Mouse (Mus musculus): ENCODE data around the gene BC051142. TPM values are rescaled to one million over a fixed set of nuclear protein-coding genes. Genes with fewer than 3 reads are reported as not detected.

The BC051142 gene
- polyA plus RNA-seq, 1 experiment from 2014 or later: 4.1 TPM

GRCm38 (mm10) chr17:34388513-34388912 is 10.1 kb upstream of the BC051142 start:
- H3K27ac ChIP-seq (ENCODE audit: low read depth, low read length): no peak overlapping the region
- H3K27me3 ChIP-seq (ENCODE audit: control insufficient read depth, insufficient read depth, low read length): peaks cover 4% of the 10 kb centered on the region; the same call in 1 of the 2 replicates
- H3K9ac ChIP-seq (ENCODE audit: low read depth, low read length): no peak overlapping the region
- WGBS: 33% methylated on average over 4 of the region's 4 CpGs
- no peaks in the 10 kb centered on the region for H3K9me3 ChIP-seq (ENCODE audit: control insufficient read depth, low read length)
- H3K4me3 ChIP-seq (ENCODE audit: low read depth, low read length): no peak overlapping the region
- H3K4me1 ChIP-seq (replicated peaks; ENCODE audit: control insufficient read depth, insufficient read depth, low read length): no peaks in the 10 kb centered on the region
- DNase-seq (ENCODE audit: low spot score): peak; percentile 52
- H3K36me3 ChIP-seq (ENCODE audit: control insufficient read depth, insufficient read depth, low read length): no peaks in the 10 kb centered on the region
- H3K4me2 ChIP-seq (replicated peaks; ENCODE audit: low read depth, low read length): no peak overlapping the region
- ATAC-seq (ENCODE audit: low FRiP score): no peak

GRCm38 (mm10) chr17:34391507-34391906 is 7.1 kb upstream of the BC051142 start:
- Histone ChIP-seq H3K27ac (ENCODE audit: low read depth, low read length) (no peak overlapping the region), H3K4me2 (replicated peaks; ENCODE audit: low read depth, low read length) (no peak overlapping the region; the same call in 1 of the 2 replicates), H3K4me3 (ENCODE audit: low read depth, low read length) (no peak overlapping the region), H3K4me1 (replicated peaks; ENCODE audit: control insufficient read depth, insufficient read depth, low read length) (no peaks in the 10 kb centered on the region), H3K9ac (ENCODE audit: low read depth, low read length) (no peak overlapping the region), H3K9me3 (ENCODE audit: control insufficient read depth, low read length) (no peaks in the 10 kb centered on the region), H3K36me3 (ENCODE audit: control insufficient read depth, insufficient read depth, low read length) (no peaks in the 10 kb centered on the region), H3K27me3 (ENCODE audit: control insufficient read depth, insufficient read depth, low read length) (peaks cover 4% of the 10 kb centered on the region; the same call in 1 of the 2 replicates)
- DNase-seq (ENCODE audit: low spot score) (no peak), ATAC-seq (ENCODE audit: low FRiP score) (no peak)
- WGBS: 74% methylated on average over 7 of the region's 7 CpGs

GRCm38 (mm10) chr17:34392321-34392720 is 6.3 kb upstream of the BC051142 start:
- peaks cover 4% of the 10 kb centered on the region; the same call in 1 of the 2 replicates for H3K27me3 ChIP-seq (ENCODE audit: control insufficient read depth, insufficient read depth, low read length)
- H3K27ac ChIP-seq (ENCODE audit: low read depth, low read length): no peak overlapping the region
- ATAC-seq (ENCODE audit: low FRiP score) (peak; percentile 51; the same call in 1 of the 2 replicates), DNase-seq (ENCODE audit: low spot score) (peak; percentile 62)
- H3K4me1 ChIP-seq (replicated peaks; ENCODE audit: control insufficient read depth, insufficient read depth, low read length): no peaks in the 10 kb centered on the region
- H3K9ac ChIP-seq (ENCODE audit: low read depth, low read length): 0 out of 2 replicates have a peak overlapping the region, but pooled peaks have one; percentile 37
- peak overlapping the region; percentile 58 for H3K4me2 ChIP-seq (replicated peaks; ENCODE audit: low read depth, low read length)
- no peaks in the 10 kb centered on the region for H3K36me3 ChIP-seq (ENCODE audit: control insufficient read depth, insufficient read depth, low read length)
- WGBS: 4% methylated on average over 24 of the region's 24 CpGs
- no peaks in the 10 kb centered on the region for H3K9me3 ChIP-seq (ENCODE audit: control insufficient read depth, low read length)
- peak overlapping the region; percentile 28 for H3K4me3 ChIP-seq (ENCODE audit: low read depth, low read length)

GRCm38 (mm10) chr17:34397357-34397756 is 1.3 kb upstream of the BC051142 start:
- DNase-seq (ENCODE audit: low spot score): no peak
- Histone ChIP-seq H3K4me3 (ENCODE audit: low read depth, low read length) (no peak overlapping the region), H3K9me3 (ENCODE audit: control insufficient read depth, low read length) (no peaks in the 10 kb centered on the region), H3K27ac (ENCODE audit: low read depth, low read length) (no peak overlapping the region), H3K9ac (ENCODE audit: low read depth, low read length) (no peak overlapping the region), H3K4me2 (replicated peaks; ENCODE audit: low read depth, low read length) (no peak overlapping the region), H3K4me1 (replicated peaks; ENCODE audit: control insufficient read depth, insufficient read depth, low read length) (no peaks in the 10 kb centered on the region), H3K27me3 (ENCODE audit: control insufficient read depth, insufficient read depth, low read length) (no peaks in the 10 kb centered on the region), H3K36me3 (ENCODE audit: control insufficient read depth, insufficient read depth, low read length) (no peaks in the 10 kb centered on the region)
- WGBS: 73% methylated on average over 5 of the region's 5 CpGs
- no peak for ATAC-seq (ENCODE audit: low FRiP score)

GRCm38 (mm10) chr17:34398058-34398710 is 436 bp upstream of the BC051142 start:
- H3K9ac ChIP-seq (ENCODE audit: low read depth, low read length): no peak overlapping the region; the same call in 1 of the 2 replicates
- no peaks in the 10 kb centered on the region for H3K9me3 ChIP-seq (ENCODE audit: control insufficient read depth, low read length)
- no peaks in the 10 kb centered on the region for H3K4me1 ChIP-seq (replicated peaks; ENCODE audit: control insufficient read depth, insufficient read depth, low read length)
- DNase-seq (ENCODE audit: low spot score): peak; percentile 77
- H3K36me3 ChIP-seq (ENCODE audit: control insufficient read depth, insufficient read depth, low read length): no peaks in the 10 kb centered on the region
- peak overlapping the region; percentile 45; the same call in 1 of the 2 replicates for H3K4me2 ChIP-seq (replicated peaks; ENCODE audit: low read depth, low read length)
- H3K27ac ChIP-seq (ENCODE audit: low read depth, low read length): peak overlapping the region; percentile 97
- H3K27me3 ChIP-seq (ENCODE audit: control insufficient read depth, insufficient read depth, low read length): no peaks in the 10 kb centered on the region
- WGBS: 15% methylated on average over 9 of the region's 9 CpGs
- H3K4me3 ChIP-seq (ENCODE audit: low read depth, low read length): peak overlapping the region; percentile 56
- peak; percentile 88 for ATAC-seq (ENCODE audit: low FRiP score)

GRCm38 (mm10) chr17:34399394-34399715 is 735 bp downstream of the BC051142 start:
- WGBS: 29% methylated on average over 4 of the region's 4 CpGs
- ATAC-seq (ENCODE audit: low FRiP score) (no peak), DNase-seq (ENCODE audit: low spot score) (no peak)
- no peak overlapping the region for H3K9ac ChIP-seq (ENCODE audit: low read depth, low read length)
- H3K4me1 ChIP-seq (replicated peaks; ENCODE audit: control insufficient read depth, insufficient read depth, low read length): no peaks in the 10 kb centered on the region
- H3K4me3 ChIP-seq (ENCODE audit: low read depth, low read length): no peak overlapping the region; the same call in 1 of the 2 replicates
- peak overlapping the region; percentile 97; the same call in 1 of the 2 replicates for H3K27ac ChIP-seq (ENCODE audit: low read depth, low read length)
- H3K9me3 ChIP-seq (ENCODE audit: control insufficient read depth, low read length): no peaks in the 10 kb centered on the region
- peak overlapping the region; percentile 45 for H3K4me2 ChIP-seq (replicated peaks; ENCODE audit: low read depth, low read length)
- no peaks in the 10 kb centered on the region for H3K27me3 ChIP-seq (ENCODE audit: control insufficient read depth, insufficient read depth, low read length)
- H3K36me3 ChIP-seq (ENCODE audit: control insufficient read depth, insufficient read depth, low read length): no peaks in the 10 kb centered on the region

GRCm38 (mm10) chr17:34411117-34411516 is 12.5 kb downstream of the BC051142 start:
- Histone ChIP-seq H3K4me2 (replicated peaks; ENCODE audit: low read depth, low read length) (no peak overlapping the region), H3K27me3 (ENCODE audit: control insufficient read depth, insufficient read depth, low read length) (no peaks in the 10 kb centered on the region), H3K4me1 (replicated peaks; ENCODE audit: control insufficient read depth, insufficient read depth, low read length) (no peaks in the 10 kb centered on the region), H3K4me3 (ENCODE audit: low read depth, low read length) (no peak overlapping the region), H3K9ac (ENCODE audit: low read depth, low read length) (no peak overlapping the region), H3K36me3 (ENCODE audit: control insufficient read depth, insufficient read depth, low read length) (no peaks in the 10 kb centered on the region), H3K9me3 (ENCODE audit: control insufficient read depth, low read length) (no peaks in the 10 kb centered on the region), H3K27ac (ENCODE audit: low read depth, low read length) (no peak overlapping the region)
- ATAC-seq (ENCODE audit: low FRiP score) (no peak), DNase-seq (ENCODE audit: low spot score) (peak; percentile 79)
- WGBS: 27% methylated on average over 6 of the region's 6 CpGs

GRCm38 (mm10) chr17:34420014-34420413 is 21.4 kb downstream of the BC051142 start:
- Histone ChIP-seq H3K27me3 (ENCODE audit: control insufficient read depth, insufficient read depth, low read length) (no peaks in the 10 kb centered on the region), H3K27ac (ENCODE audit: low read depth, low read length) (no peak overlapping the region), H3K4me2 (replicated peaks; ENCODE audit: low read depth, low read length) (no peak overlapping the region), H3K9ac (ENCODE audit: low read depth, low read length) (no peak overlapping the region), H3K36me3 (ENCODE audit: control insufficient read depth, insufficient read depth, low read length) (no peaks in the 10 kb centered on the region), H3K4me3 (ENCODE audit: low read depth, low read length) (no peak overlapping the region), H3K4me1 (replicated peaks; ENCODE audit: control insufficient read depth, insufficient read depth, low read length) (no peaks in the 10 kb centered on the region), H3K9me3 (ENCODE audit: control insufficient read depth, low read length) (no peaks in the 10 kb centered on the region)
- DNase-seq (ENCODE audit: low spot score): no peak
- no peak for ATAC-seq (ENCODE audit: low FRiP score)
- 79% methylated on average over 7 of the region's 7 CpGs for WGBS

- Histone ChIP-seq H3K4me2 (replicated peaks; ENCODE audit: low read depth, low read length) (no peak overlapping the region), H3K27ac (ENCODE audit: low read depth, low read length) (no peak overlapping the region), H3K27me3 (ENCODE audit: control insufficient read depth, insufficient read depth, low read length) (no peaks in the 10 kb centered on the region), H3K36me3 (ENCODE audit: control insufficient read depth, insufficient read depth, low read length) (no peaks in the 10 kb centered on the region), H3K9me3 (ENCODE audit: control insufficient read depth, low read length) (no peaks in the 10 kb centered on the region), H3K9ac (ENCODE audit: low read depth, low read length) (no peak overlapping the region), H3K4me1 (replicated peaks; ENCODE audit: control insufficient read depth, insufficient read depth, low read length) (no peaks in the 10 kb centered on the region), H3K4me3 (ENCODE audit: low read depth, low read length) (no peak overlapping the region)
- ATAC-seq (ENCODE audit: low FRiP score) (no peak), DNase-seq (ENCODE audit: low spot score) (no peak)
These were observed 29.0 kb downstream of the BC051142 start for GRCm38 (mm10) chr17:34427597-34427996.

Data from hindbrain, embryonic 11.5 days (tissue).